Mouse (Mus musculus) liver, embryonic 14.5 days (tissue): ENCODE data around the gene Ttc30b.

ENCODE experiments used
- CTCF ChIP-seq: IDR thresholded peaks from 2 replicates; pipeline ENCODE4 v1.5.1; 2016; ENCODE audit warnings: antibody characterized with exemption, low read depth, control low read depth
- EP300 ChIP-seq: IDR thresholded peaks from 2 replicates; pipeline ENCODE4 v1.6.1; 2016; ENCODE audit warnings: antibody characterized with exemption, low read depth

DNA sequence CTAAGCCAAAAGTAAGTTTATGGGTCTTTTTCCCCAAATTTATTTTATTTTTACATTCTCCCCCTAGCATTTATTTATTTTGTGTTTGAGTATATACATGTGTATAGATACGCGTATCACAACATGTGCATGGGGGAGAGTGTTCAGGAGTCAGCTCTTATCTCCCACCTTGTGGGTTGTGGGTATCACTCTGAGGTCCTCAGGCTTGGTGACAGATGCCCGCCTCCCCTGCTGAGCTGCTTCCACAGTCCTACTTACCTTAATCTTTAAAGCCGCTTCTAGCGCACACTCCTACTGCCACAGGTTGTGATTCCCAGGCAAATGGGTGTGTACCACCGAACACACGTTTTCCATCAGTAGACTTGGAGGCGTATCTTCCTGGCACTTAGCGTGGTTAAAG, 36.5 kb downstream of the Ttc30b start:
- no peak for TF ChIP-seq CTCF
- no peak for TF ChIP-seq EP300
